Mouse (Mus musculus): ENCODE data around the gene Samd8. TPM values are rescaled to one million over a fixed set of nuclear protein-coding genes. Genes with fewer than 3 reads are reported as not detected.
A peak's percentile ranks its signal among the peaks of the same experiment; 100 is the strongest.

Gene Samd8
- polyA plus RNA-seq, 1 experiment from 2014 or later: 10.0 TPM

- Histone ChIP-seq H3K27ac (replicated peaks) (no peak overlapping the region), H3K36me3 (no peaks in the 10 kb centered on the region), H3K4me3 (no peak overlapping the region), H3K4me1 (peaks cover 20% of the 10 kb centered on the region), H3K9me3 (replicated peaks) (no peaks in the 10 kb centered on the region), H3K27me3 (ENCODE audit: low read depth, poor library complexity, severe bottlenecking) (no peaks in the 10 kb centered on the region)
- no peak for DNase-seq (ENCODE audit: low spot score)
- WGBS: 41% methylated on average over 15 of the region's 15 CpGs
Observed at GRCm38 (mm10) chr14:21748142-21748870, 2.0 kb upstream of the Samd8 start.

- WGBS: under 1% methylated on average over 26 of the region's 26 CpGs
- DNase-seq (ENCODE audit: low spot score): peak; percentile 68
Observed at GRCm38 (mm10) chr14:21750881-21751542, 681 bp downstream of the Samd8 start, which contains the start of gene Dusp13. Dusp13 (minus strand) TSS chr14:21751181.

GRCm38 (mm10) chr14:21752411-21752810 is 2.1 kb downstream of the Samd8 start:
- Histone ChIP-seq H3K4me3 (no peak overlapping the region), H3K4me1 (peaks cover 20% of the 10 kb centered on the region), H3K27me3 (ENCODE audit: low read depth, poor library complexity, severe bottlenecking) (no peaks in the 10 kb centered on the region), H3K36me3 (no peaks in the 10 kb centered on the region), H3K9me3 (replicated peaks) (no peaks in the 10 kb centered on the region), H3K27ac (replicated peaks) (no peak overlapping the region)
- no peak for DNase-seq (ENCODE audit: low spot score)
- 90% methylated on average over 3 of the region's 3 CpGs for WGBS

More at GRCm38 (mm10) chr14:21750881-21751542, 681 bp downstream of the Samd8 start, which contains the start of gene Dusp13:
- Histone ChIP-seq H3K4me1 (peaks cover 20% of the 10 kb centered on the region), H3K27me3 (ENCODE audit: low read depth, poor library complexity, severe bottlenecking) (no peaks in the 10 kb centered on the region), H3K36me3 (no peaks in the 10 kb centered on the region), H3K27ac (replicated peaks) (peak within 1 kb of the TSS; percentile 92), H3K4me3 (peak within 1 kb of the TSS; percentile 98), H3K9me3 (replicated peaks) (no peaks in the 10 kb centered on the region)

- H3K36me3 ChIP-seq: no peaks in the 10 kb centered on the region
- no peaks in the 10 kb centered on the region for H3K27me3 ChIP-seq (ENCODE audit: low read depth, poor library complexity, severe bottlenecking)
- no peak for DNase-seq (ENCODE audit: low spot score)
- H3K4me1 ChIP-seq: peaks cover 20% of the 10 kb centered on the region
- WGBS: 85% methylated on average over 4 of the region's 4 CpGs
- H3K9me3 ChIP-seq (replicated peaks): no peaks in the 10 kb centered on the region
- H3K4me3 ChIP-seq: no peak overlapping the region
- no peak overlapping the region for H3K27ac ChIP-seq (replicated peaks)
Observed at GRCm38 (mm10) chr14:21753367-21753766, 3.0 kb downstream of the Samd8 start.

- H3K36me3 ChIP-seq: no peaks in the 10 kb centered on the region
- WGBS: 89% methylated on average over 9 of the region's 9 CpGs
- H3K9me3 ChIP-seq (replicated peaks): no peaks in the 10 kb centered on the region
- H3K4me1 ChIP-seq: peaks cover 5% of the 10 kb centered on the region; the same call in 1 of the 2 replicates
- no peak overlapping the region for H3K4me3 ChIP-seq
- DNase-seq (ENCODE audit: low spot score): no peak
- H3K27ac ChIP-seq (replicated peaks): no peak overlapping the region
- no peaks in the 10 kb centered on the region for H3K27me3 ChIP-seq (ENCODE audit: low read depth, poor library complexity, severe bottlenecking)
Observed at GRCm38 (mm10) chr14:21761560-21761959, 11.2 kb downstream of the Samd8 start.

- no peak overlapping the region for H3K4me3 ChIP-seq
- DNase-seq (ENCODE audit: low spot score): no peak
- H3K4me1 ChIP-seq: peaks cover 13% of the 10 kb centered on the region
- H3K27ac ChIP-seq (replicated peaks): no peak overlapping the region
- H3K9me3 ChIP-seq (replicated peaks): no peaks in the 10 kb centered on the region
- no peaks in the 10 kb centered on the region for H3K27me3 ChIP-seq (ENCODE audit: low read depth, poor library complexity, severe bottlenecking)
- WGBS: 91% methylated on average over 3 of the region's 3 CpGs
- H3K36me3 ChIP-seq: no peaks in the 10 kb centered on the region
Observed at GRCm38 (mm10) chr14:21763736-21764135, 13.4 kb downstream of the Samd8 start.

- Histone ChIP-seq H3K4me1 (peaks cover 22% of the 10 kb centered on the region), H3K27me3 (ENCODE audit: low read depth, poor library complexity, severe bottlenecking) (no peaks in the 10 kb centered on the region), H3K36me3 (no peaks in the 10 kb centered on the region), H3K9me3 (replicated peaks) (no peaks in the 10 kb centered on the region), H3K4me3 (no peak overlapping the region), H3K27ac (replicated peaks) (no peak overlapping the region)
- no peak for DNase-seq (ENCODE audit: low spot score)
- WGBS: 92% methylated on average over 6 of the region's 6 CpGs
Observed at GRCm38 (mm10) chr14:21764646-21765045, 14.3 kb downstream of the Samd8 start.

- DNase-seq (ENCODE audit: low spot score): no peak
- WGBS: 74% methylated on average over 7 of the region's 7 CpGs
- no peaks in the 10 kb centered on the region for H3K36me3 ChIP-seq
- H3K4me1 ChIP-seq: peaks cover 26% of the 10 kb centered on the region
- no peak overlapping the region for H3K4me3 ChIP-seq
- no peaks in the 10 kb centered on the region for H3K9me3 ChIP-seq (replicated peaks)
- no peak overlapping the region for H3K27ac ChIP-seq (replicated peaks)
- H3K27me3 ChIP-seq (ENCODE audit: low read depth, poor library complexity, severe bottlenecking): no peaks in the 10 kb centered on the region
Observed at GRCm38 (mm10) chr14:21765754-21766397, 15.5 kb downstream of the Samd8 start.

- no peak overlapping the region for H3K27ac ChIP-seq (replicated peaks)
- WGBS: 94% methylated on average over 6 of the region's 6 CpGs
- peaks cover 26% of the 10 kb centered on the region for H3K4me1 ChIP-seq
Observed at GRCm38 (mm10) chr14:21766398-21766958, 16.1 kb downstream of the Samd8 start.

GRCm38 (mm10) chr14:21772506-21773281 is 22.4 kb downstream of the Samd8 start:
- 87% methylated on average over 11 of the region's 11 CpGs for WGBS
- DNase-seq (ENCODE audit: low spot score): no peak
- H3K27me3 ChIP-seq (ENCODE audit: low read depth, poor library complexity, severe bottlenecking): no peaks in the 10 kb centered on the region

More at GRCm38 (mm10) chr14:21766398-21766958, 16.1 kb downstream of the Samd8 start:
- DNase-seq (ENCODE audit: low spot score): no peak
- H3K36me3 ChIP-seq: no peaks in the 10 kb centered on the region
- H3K27me3 ChIP-seq (ENCODE audit: low read depth, poor library complexity, severe bottlenecking): no peaks in the 10 kb centered on the region
- no peak overlapping the region for H3K4me3 ChIP-seq
- H3K9me3 ChIP-seq (replicated peaks): no peaks in the 10 kb centered on the region

GRCm38 (mm10) chr14:21773946-21774345 is 23.6 kb downstream of the Samd8 start:
- Histone ChIP-seq H3K36me3 (peaks cover 37% of the 10 kb centered on the region), H3K27ac (replicated peaks) (no peak overlapping the region), H3K27me3 (ENCODE audit: low read depth, poor library complexity, severe bottlenecking) (no peaks in the 10 kb centered on the region), H3K9me3 (replicated peaks) (no peaks in the 10 kb centered on the region), H3K4me3 (no peak overlapping the region), H3K4me1 (peaks cover 15% of the 10 kb centered on the region)
- WGBS: 76% methylated on average over 2 of the region's 2 CpGs
- no peak for DNase-seq (ENCODE audit: low spot score)

More at GRCm38 (mm10) chr14:21772506-21773281, 22.4 kb downstream of the Samd8 start:
- Histone ChIP-seq H3K4me1 (peaks cover 26% of the 10 kb centered on the region), H3K9me3 (replicated peaks) (no peaks in the 10 kb centered on the region), H3K27ac (replicated peaks) (no peak overlapping the region), H3K36me3 (peaks cover 26% of the 10 kb centered on the region), H3K4me3 (no peak overlapping the region)

GRCm38 (mm10) chr14:21776201-21776600 is 25.9 kb downstream of the Samd8 start:
- peaks cover 54% of the 10 kb centered on the region for H3K36me3 ChIP-seq
- no peak for DNase-seq (ENCODE audit: low spot score)
- peaks cover 5% of the 10 kb centered on the region; the same call in 1 of the 2 replicates for H3K4me1 ChIP-seq
- H3K27ac ChIP-seq (replicated peaks): no peak overlapping the region
- WGBS: 93% methylated on average over 4 of the region's 4 CpGs
- no peaks in the 10 kb centered on the region for H3K27me3 ChIP-seq (ENCODE audit: low read depth, poor library complexity, severe bottlenecking)
- no peaks in the 10 kb centered on the region for H3K9me3 ChIP-seq (replicated peaks)
- no peak overlapping the region for H3K4me3 ChIP-seq

All from midbrain, embryonic 10.5 days (tissue).